Mouse (Mus musculus) embryonic fibroblast, embryonic 13.5 days (primary cell): ENCODE measurements around the gene Oxct2b. TPM values are rescaled to one million over a fixed set of nuclear protein-coding genes. Genes with fewer than 3 reads are reported as not detected.
"Not testable (repeated sequence)": the region's sequence is repeated elsewhere in the genome, so short reads cannot be mapped to it uniquely, and the experiment has no call there.

ENCODE experiments used
- H3K27ac ChIP-seq: 2 replicates; pipeline ENCODE4 v1.5.1; 2012; ENCODE audit warnings: low read length, control low read depth, inconsistent platforms; ENCODE audit not compliant: insufficient read depth
- H3K4me1 ChIP-seq: 2 replicates; pipeline ENCODE4 v1.6.1; 2011; ENCODE audit warnings: low read length; ENCODE audit not compliant: control insufficient read depth, insufficient read depth
- H3K4me3 ChIP-seq: 2 replicates; pipeline ENCODE4 v1.5.1; 2011; ENCODE audit warnings: mild to moderate bottlenecking, control low read depth, low read length; ENCODE audit not compliant: insufficient read depth
- CTCF ChIP-seq: IDR thresholded peaks from 2 replicates; pipeline ENCODE4 v1.5.1; 2011; ENCODE audit warnings: mild to moderate bottlenecking, control low read depth, low read length, moderate library complexity, borderline replicate concordance; ENCODE audit not compliant: insufficient read depth
- POLR2A ChIP-seq: IDR thresholded peaks from 2 replicates; pipeline ENCODE4 v1.6.1; 2011; ENCODE audit warnings: low read depth, mild to moderate bottlenecking, control low read depth, low read length, moderate library complexity
- polyA plus RNA-seq: library from polyadenylated mRNA; stranded (reverse); fragments of >200 nt; gene quantifications from 2 replicates; pipeline ENCODE4 v1.2.4, GENCODE M21; 2011; ENCODE audit warnings: low read depth; ENCODE audit not compliant: missing spikeins, insufficient read length

Oxct2b gene
- polyA plus RNA-seq, 1 experiment, result not detected

DNA sequence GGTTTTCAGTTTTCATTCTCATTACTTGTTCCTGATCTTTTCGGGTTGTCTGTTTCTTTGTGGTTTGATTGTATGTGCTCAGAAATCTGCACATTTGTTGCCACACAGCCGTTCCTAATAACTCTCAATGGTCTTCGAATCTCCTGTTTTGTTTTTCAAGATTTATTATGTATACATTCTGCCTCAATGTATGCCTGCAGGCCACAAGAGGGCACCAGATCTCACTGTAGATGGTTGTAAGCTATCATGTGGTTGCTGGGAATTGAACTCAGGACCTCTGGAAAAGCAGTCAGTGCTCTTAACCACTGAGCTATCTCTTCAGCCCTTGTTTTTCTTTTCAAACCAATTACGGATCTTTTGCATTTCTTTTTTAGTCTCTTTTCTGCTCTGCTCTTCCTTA lies 29.7 kb upstream of the Oxct2b start:
- H3K27ac ChIP-seq, result no peak overlapping the region
- TF ChIP-seq CTCF (no peak), POLR2A (no peak)

DNA sequence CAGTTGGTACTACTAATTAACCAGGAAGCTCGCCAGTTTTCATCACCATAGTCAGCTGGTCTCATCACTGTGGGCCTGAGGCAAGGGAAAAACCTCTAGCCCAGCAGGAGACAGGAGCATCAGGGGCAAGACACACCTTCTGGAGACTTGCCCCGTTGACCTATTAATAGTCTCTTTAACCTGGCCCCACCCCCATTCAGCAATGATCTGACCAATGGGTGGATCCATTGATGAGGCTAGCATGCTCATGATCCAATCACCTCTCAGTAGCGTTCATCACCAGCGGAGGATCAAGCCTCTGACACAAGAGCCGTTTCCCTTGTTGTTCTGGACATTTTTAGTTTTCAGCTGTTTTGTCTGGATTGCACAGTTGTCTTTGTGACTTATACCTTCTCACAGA lies 23.4 kb upstream of the Oxct2b start:
- no peak overlapping the region for H3K4me3 ChIP-seq
- TF ChIP-seq POLR2A (no peak), CTCF (no peak)
- no peaks in the 10 kb centered on the region for H3K4me1 ChIP-seq
- H3K27ac ChIP-seq, result no peak overlapping the region

More for the DNA sequence above, 29.7 kb upstream of the Oxct2b start:
- no peaks in the 10 kb centered on the region for H3K4me1 ChIP-seq
- H3K4me3 ChIP-seq, result no peak overlapping the region

DNA sequence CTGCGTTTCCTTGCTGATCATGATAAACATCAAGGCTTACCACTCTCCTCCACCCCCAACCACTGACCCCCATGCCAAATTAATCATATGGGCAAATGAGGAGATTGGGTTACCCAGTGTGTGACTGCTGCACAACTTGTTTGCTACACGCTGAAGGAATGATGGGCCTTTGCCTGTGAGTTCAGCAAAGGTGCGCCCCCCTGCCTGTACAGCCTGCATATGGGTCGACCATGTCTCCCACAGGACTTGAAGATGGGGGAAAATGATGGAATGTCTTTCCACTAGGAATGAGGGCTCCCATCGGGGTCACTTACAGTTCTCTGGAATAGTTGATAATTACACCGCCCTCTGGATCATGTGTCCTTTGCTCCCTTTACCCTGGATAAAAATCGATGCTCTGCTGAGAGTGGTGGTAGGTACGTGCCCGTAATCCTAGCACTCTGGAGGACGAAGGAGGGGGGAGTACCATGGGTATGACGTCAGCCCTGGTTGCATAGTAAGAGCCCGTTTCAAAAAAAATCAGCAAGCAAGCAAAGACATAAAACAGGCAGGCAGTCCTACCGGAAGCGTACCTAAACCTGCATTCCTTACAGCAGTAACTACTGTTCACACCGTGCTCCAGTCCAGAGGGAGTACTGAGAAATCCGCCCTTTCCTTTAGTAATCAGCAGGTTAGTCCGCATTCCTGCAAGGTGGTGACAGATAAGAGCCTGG lies 22.8 kb upstream of the Oxct2b start:
- Histone ChIP-seq H3K4me1 (no peaks in the 10 kb centered on the region), H3K27ac (no peak overlapping the region), H3K4me3 (no peak overlapping the region)
- TF ChIP-seq POLR2A, result no peak
- no peak for TF ChIP-seq CTCF

DNA sequence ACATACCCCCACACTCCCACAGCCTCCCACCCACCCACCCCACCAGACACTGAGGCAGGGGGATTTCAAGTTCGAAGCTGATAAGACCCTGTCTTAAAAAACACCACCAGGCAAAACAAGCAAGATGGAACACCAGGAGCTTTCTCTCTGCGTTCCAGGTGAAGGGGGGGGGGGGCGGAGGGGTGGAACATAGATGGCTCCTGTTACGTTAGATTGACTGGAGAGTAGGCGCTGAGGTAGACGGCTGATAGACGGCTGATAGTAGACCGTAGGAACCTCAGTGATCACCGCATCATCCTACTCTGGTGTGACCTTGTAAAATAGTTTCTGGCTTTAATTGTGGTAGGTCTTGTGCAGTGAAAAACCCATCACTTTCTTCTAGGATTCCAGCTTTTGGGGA lies 22.2 kb upstream of the Oxct2b start:
- H3K4me1 ChIP-seq, result no peaks in the 10 kb centered on the region
- H3K27ac ChIP-seq, result no peak overlapping the region
- TF ChIP-seq CTCF, result no peak
- no peak for TF ChIP-seq POLR2A
- H3K4me3 ChIP-seq, result no peak overlapping the region

DNA sequence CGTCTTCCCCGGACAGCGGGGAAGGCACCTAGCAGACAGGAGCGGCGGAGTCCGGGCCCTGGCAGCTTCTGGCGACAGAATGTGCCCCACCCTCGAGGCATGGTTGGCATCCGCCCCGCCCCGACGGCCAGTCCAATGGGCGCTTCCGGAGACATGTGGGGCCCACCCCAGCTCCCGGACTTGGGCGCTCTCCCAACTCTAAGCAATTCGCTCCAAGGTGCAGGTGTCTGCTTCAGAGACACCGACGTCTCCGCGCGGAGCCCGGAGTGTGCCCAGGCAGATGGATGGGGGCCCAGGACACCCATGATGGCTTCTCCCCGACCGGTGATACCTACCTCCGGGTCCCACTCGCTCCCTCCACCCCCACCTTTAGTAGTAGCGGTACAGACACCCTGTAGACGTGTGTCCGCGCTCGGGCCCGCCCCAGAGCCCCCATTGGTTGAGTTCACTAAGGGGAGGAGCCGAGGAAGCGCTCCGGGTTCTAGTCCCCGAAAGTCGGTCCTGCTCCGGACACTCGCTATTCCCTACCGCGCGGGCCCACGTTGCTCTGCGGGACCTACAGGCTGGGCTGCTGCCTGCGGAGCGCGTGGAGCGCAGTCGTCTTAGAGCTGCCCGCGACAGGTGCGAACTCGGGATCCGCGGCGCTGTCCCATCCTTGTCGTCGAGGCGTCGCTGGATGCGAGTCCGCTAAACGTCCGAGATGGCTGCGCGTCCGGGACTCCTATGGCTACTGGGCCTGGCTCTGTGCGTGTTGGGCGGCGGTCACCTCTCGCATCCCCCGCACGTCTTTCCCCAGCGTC lies 11.2 kb upstream of the Oxct2b start, which contains the start of gene Bmp8b:
Bmp8b (plus strand) TSS at position 515 of the 800 bp plus-strand sequence.
- peaks cover 2% of the 10 kb centered on the region; the same call in 1 of the 2 replicates for H3K4me1 ChIP-seq
- TF ChIP-seq CTCF, result no peak
- TF ChIP-seq POLR2A, result no peak
- H3K4me3 ChIP-seq, result no peak within 1 kb of the TSS
- no peak within 1 kb of the TSS for H3K27ac ChIP-seq

DNA sequence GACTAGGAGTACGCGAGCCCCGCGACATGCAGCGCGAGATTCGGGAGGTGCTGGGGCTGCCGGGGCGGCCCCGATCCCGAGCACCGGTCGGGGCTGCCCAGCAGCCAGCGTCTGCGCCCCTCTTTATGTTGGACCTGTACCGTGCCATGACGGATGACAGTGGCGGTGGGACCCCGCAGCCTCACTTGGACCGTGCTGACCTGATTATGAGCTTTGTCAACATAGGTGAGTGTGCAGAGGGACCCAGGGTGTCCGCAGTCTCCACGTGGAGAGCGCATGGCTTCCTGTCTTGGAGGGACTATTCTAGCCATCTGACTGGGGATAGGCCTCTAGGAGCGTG lies 10.6 kb upstream of the Oxct2b start:
- H3K4me1 ChIP-seq, result peaks cover 2% of the 10 kb centered on the region; the same call in 1 of the 2 replicates
- no peak overlapping the region for H3K27ac ChIP-seq
- TF ChIP-seq CTCF (no peak), POLR2A (no peak)
- no peak overlapping the region for H3K4me3 ChIP-seq

DNA sequence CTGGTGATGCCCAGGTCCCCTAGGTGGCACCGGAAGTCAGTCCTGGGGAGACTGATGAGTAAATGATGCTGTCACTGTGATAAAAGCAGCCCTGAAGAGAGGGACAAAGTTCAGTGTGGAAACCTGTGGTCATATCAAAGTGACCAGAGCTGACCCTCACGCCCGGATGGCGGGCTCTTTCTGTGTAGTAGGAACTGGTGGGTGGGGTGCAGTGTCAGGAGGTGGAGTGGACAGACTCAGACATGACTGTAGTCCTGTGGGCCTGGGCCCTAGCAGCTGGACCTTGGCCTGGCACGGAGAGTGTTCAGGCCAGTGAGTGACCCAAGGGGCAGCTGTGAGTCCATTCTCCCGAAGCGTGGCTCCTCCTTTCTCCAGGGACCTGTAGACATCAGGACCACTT lies 10.1 kb upstream of the Oxct2b start:
- not testable (repeated sequence) for H3K4me3 ChIP-seq, H3K4me1 ChIP-seq, H3K27ac ChIP-seq

DNA sequence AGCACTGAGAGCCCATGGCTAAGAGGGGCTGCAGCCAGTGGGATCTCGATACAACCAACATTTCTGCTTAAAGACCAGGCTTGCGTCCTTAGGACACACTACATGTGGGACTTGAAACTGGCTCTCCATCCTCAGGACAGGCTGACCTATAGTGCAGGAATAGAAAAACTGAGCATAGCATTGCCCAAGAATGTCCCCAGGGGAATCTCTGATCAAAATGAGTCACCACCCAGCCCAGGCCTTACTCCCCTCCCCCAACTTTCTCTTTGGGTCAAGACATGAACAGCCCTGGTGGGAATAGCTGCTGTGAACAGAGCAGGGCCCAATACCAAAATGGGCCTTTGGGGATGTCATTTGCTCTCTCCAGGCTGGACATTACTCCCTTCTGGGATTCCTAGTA lies 9.2 kb upstream of the Oxct2b start:
- Histone ChIP-seq H3K27ac (no peak overlapping the region), H3K4me3 (no peak overlapping the region), H3K4me1 (peaks cover 2% of the 10 kb centered on the region; the same call in 1 of the 2 replicates)
- no peak for TF ChIP-seq CTCF
- no peak for TF ChIP-seq POLR2A

DNA sequence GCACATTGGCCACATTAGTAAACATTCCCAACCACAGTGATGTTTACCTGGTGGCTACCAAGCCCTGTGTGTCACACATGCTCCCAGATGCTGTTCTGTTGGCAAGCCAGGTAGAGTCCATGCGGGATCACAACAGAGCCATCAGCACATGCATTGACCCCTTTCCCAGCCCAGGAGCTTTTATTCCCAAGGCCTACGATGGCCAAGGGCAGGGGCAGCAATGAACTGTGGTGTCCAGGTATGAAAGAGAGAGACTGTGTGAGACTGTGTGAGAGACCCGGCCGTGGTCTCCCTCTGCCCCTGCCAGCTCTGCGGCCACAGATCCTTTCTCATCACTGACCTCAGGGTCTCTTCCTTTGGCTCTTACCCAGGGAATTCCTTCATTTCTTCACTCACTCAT lies 8.0 kb upstream of the Oxct2b start:
- TF ChIP-seq CTCF, result no peak
- no peak for TF ChIP-seq POLR2A
- H3K27ac ChIP-seq, result no peak overlapping the region
- H3K4me3 ChIP-seq, result no peak overlapping the region
- peaks cover 2% of the 10 kb centered on the region; the same call in 1 of the 2 replicates for H3K4me1 ChIP-seq

DNA sequence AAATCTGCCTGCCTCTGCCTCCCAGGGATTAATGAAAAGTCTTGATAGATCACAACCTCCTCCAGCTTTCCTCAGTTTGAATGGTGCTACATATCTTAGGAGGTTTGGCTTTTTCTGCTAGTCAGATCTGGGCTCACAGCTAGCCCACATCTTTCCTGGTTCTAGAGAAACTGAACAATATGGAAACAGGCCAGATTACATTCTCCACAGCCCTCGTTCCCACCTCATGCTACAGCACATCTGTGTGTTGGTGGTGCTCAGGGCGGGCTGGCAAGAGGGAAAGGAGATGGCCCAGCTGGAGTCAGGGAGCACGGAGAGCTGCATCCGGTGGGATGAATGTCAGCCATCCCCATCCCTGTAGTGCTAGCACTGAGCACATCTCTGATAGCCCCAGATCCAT lies 5.3 kb upstream of the Oxct2b start:
- no peak overlapping the region; the same call in 1 of the 2 replicates for H3K27ac ChIP-seq
- TF ChIP-seq POLR2A (no peak), CTCF (no peak)
- no peak overlapping the region for H3K4me3 ChIP-seq
- H3K4me1 ChIP-seq, result peaks cover 2% of the 10 kb centered on the region; the same call in 1 of the 2 replicates

DNA sequence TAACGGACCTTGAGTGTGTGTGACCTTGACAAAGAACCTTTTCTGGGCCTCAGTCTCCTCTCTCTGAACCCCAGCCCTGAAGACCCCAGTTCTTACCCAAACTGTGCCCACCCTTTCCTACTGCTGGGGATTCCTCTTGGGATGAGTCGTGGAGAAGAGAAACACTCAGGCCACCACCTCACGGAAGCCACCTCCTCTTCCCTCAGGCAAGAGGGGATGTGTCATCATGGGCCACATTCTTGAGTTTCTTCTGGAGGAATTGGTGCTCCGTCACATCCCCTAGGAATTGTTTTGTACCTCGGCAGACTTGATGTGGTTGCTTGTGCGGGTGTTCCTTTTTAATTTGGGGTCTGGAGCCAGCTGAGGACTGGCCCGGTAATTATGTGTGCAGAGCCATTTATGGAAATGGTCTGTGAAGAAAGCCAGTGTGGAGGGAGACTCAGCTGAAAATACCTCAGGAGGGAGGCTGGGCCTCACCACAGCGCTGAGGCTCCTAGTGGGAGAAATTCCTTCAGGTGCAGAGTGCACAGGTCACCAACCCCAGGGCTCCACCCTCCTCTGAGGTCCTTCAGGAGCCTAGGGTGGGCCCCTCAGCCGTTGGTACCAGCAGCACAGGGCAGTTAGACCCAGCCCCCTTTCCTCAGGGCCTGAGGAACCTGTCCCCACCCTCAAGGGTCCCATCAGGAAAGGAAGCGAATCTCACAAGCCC lies 4.6 kb upstream of the Oxct2b start:
- H3K4me1 ChIP-seq, H3K4me3 ChIP-seq, H3K27ac ChIP-seq: not testable (repeated sequence)
